Mouse (Mus musculus) megakaryocyte, embryonic 14.5 days (primary cell): ENCODE measurements around the gene Rac3.

Source experiments
- FLI1 ChIP-seq: IDR thresholded peaks from 2 replicates; pipeline ENCODE4 v1.6.1; 2012; ENCODE audit warnings: low read length, inconsistent platforms, mixed read lengths
- GATA1 ChIP-seq: IDR thresholded peaks from 3 replicates; pipeline ENCODE4 v1.6.1; 2012; ENCODE audit warnings: mixed read lengths, low read length, inconsistent platforms, borderline replicate concordance

DNA sequence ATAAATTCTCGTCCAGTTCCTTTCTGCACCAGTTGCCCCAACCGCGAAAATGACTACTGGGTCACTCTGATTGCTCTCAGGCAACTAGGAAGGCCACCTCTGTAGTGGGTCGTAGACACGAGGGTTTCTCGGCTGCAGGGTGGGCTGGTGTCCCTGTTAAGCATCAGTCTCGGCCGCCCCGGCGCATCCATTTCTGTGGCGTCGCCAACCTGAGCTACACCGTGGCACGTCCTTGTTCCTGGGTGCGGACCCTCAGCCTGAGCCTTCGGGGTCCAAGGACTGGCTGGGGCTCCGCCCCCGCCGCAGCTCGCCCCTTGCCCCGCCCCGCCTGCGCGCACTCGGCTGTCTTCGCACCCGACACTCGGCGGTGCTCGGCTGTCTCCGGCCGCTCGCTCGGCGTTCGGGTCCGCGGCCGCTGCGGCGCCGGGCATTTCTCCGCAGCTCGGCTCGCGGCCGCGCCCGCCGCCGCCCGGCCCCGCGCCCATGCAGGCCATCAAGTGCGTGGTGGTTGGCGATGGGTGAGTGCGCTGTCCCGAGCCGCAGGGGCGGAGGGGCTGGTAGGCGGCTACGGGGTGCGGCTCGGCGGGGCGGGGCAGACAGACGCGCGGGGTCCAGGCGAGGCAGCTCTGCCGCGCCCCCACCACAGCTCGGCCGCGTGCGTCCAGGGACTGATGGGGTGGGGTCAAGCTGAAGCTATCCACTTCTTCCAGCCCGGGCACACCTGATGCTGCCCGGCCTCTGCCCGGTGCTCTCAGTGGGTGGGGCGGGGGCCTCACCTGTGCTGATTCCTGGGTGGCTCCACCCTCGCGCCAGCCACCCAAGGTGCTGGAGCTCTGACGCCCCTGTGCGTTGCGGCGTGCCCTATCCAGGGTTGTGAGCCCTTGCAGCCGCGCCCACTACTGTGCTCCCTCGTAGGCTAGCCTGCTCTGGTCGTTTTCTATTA is at the start of gene Rac3:
- TF ChIP-seq GATA1 (no peak), FLI1 (no peak)
